Mouse (Mus musculus) retina, adult 2 months (tissue): ENCODE data around the gene Padi4.

Source experiments
- DNase-seq: peaks from one replicate; pipeline ENCODE4 v3.0.0-alpha.2; 2012; ENCODE audit warnings: low read depth, low spot score

The Padi4 gene

DNA sequence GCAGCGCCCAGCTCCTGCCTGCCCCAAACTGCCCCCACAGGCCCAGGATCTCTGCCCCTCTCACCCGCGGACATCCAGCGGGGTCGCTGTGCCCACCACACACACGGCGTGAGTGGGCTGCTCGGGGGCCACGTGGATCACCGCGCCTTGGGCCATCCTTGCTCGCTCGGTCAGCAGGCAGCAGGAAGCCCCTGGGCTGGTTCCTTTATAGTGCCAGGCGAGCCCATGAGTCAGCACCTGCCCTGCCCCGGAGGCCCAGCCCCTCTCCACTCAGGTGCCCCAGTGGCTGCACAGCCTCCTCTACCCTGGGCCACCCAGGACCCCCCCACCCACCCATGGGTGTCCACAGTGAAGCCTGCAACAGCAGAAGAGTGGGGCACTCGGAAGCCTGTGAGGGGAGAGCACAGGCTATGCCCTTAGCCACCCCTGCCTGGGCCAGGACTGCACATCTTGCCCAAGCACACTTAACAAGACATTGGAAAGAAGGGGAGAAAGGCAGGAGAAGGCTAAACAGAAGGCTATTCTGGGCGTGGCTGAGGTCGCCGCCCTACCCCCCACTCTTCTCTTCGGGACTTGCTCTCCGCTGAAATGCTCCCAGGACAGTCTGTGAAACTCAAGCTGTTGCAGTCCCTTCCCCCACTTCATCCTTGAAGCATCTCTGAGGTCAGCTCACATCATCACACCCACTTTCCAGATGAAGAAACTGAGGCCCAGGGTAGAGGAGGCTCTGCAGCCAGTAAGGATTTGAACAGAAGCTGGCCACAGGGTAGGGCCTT, at the start of gene Padi4:
Gene Padi4, minus strand, starts transcription at position 212 of the 776 bp plus-strand sequence.
- no peak for DNase-seq

- no peak for DNase-seq
Observed at GRCm38 (mm10) chr4:140821988-140822387, 48.0 kb upstream of the Padi4 start.

DNA sequence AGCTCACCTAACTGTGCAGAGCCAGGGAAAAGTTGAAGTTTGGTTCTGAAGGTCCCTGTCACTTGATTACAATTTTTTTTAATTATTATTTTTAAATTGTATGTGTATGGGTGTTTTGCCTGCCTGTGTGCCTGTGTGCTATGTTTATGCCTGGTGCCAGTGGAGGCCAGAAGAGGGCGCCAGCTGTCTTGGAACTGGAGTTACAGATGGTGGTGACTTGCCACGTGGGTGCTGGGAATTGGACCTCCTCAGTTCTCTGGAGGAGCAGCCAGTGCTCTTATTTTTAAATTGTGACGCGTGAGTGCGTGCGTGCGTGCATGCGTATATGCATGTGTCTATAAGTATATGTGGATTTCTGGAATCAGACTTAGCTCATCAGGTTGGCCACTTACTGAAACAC, 43.4 kb upstream of the Padi4 start:
- DNase-seq: no peak

GRCm38 (mm10) chr4:140815996-140816917, 42.2 kb upstream of the Padi4 start:
- no peak for DNase-seq

DNA sequence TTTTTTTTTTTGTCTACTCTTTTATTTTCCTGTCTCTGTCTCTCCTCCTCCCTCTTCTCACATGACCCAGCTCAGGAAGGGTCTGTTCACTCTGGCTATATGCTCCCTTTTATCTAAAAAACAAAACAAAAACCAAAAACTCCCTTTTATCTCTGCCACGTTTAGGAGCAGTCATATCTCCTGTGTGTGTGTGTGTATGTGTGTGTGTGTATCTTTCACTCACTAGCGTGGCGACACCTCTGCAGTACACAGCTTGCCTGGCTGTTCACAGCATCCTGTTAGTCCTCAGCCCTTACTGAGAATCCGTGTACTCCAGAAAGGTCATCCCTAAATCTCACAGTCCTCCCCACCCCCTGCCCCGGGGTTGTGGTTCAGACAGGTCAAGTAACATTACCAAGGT, 41.5 kb upstream of the Padi4 start:
- no peak for DNase-seq

DNA sequence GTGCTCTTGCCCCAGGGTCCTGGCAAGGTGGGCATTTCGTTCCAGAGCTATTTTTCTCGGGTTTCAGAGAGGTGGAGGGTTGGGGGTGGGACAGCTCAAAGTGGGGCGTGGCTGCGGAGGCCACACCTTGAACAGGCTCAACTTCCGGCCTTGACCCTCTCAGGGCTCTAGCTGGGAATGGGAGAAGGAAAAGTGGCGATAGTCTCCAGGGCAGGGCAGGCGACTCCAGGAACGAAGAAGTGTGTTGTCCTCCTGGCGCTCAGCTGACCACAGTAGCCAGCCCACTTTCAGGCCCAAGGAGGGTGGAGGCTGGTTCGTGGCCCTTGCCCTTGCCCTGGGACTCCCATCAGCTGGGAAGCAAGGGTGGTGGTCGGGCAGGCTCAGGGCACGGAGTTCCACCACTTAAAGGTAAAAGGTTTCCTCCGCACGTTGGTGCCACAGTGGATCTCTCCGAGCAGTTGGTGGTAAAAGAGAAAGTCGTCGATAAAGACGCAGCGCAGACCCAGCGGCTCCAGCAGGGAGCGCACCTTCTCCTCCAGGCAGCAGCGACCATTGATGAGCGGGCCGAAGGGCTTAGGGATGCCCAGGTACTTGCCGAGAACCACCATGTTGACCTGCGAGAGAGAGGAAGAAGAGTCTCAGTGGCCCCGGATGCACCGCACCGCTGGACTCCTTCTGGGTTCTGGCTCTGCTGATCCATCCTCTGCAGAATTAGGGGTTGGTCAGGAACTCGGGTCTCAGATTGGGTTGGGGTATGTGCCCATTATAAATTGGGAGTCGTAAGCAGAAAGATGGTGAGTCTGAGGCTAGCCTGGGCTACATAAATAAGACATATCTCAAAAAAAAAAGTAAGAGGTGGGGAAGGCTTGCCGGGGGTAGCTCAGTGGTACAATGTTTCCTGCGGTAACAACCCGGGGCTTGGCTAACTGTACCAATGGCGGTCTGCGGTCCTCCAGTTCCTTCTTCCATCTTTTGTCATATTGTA, 40.5 kb upstream of the Padi4 start:
- no peak for DNase-seq

DNA sequence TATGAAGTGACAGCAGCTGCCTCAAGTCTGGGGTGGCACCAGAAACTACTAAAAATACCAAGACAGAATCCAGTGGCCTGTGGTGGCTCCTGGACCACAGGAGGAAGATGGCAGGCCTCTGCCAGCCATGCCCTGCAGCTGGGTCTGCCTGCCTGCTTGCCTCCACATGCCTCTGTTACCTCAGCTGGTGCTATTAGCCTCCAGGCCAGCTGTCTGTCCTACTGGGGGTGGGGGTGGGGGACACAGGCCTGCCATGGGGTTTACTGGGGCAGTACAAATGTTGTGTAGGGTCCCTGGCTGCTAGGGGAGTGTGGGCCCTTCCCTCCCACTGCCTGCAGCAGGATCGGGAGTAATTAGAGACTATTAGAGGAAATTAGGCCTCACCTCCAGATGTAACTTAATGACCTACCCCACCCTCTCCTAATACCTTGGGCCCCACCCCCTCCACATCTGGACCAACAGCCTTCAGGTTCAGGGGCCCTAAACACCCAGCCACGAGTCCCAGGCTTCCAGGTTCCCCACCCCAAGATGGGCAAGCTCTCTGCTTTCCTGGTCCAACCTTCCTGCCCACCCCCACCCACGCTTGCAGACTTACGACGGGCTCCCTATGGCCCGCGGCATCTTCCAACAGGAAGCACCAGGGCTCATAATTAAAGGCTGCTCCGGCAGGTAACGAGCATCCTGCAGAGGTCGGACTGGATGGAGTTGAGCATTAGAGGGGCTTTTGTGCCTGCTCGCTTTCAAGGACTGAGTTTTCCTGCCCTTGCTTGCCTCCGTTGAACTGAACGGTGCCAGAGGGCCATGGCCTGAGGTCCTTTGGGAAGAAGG, 39.5 kb upstream of the Padi4 start:
- no peak for DNase-seq

GRCm38 (mm10) chr4:140812609-140813008, 38.6 kb upstream of the Padi4 start:
- DNase-seq: no peak

GRCm38 (mm10) chr4:140812191-140812590, 38.2 kb upstream of the Padi4 start:
- no peak for DNase-seq

- DNase-seq: no peak
Observed at GRCm38 (mm10) chr4:140810458-140811260, 36.6 kb upstream of the Padi4 start, which contains the start of gene Padi3. TSS of gene Padi3 (minus strand) at chr4:140810648.

- no peak for DNase-seq
Observed at GRCm38 (mm10) chr4:140809118-140809517, 35.1 kb upstream of the Padi4 start.

DNA sequence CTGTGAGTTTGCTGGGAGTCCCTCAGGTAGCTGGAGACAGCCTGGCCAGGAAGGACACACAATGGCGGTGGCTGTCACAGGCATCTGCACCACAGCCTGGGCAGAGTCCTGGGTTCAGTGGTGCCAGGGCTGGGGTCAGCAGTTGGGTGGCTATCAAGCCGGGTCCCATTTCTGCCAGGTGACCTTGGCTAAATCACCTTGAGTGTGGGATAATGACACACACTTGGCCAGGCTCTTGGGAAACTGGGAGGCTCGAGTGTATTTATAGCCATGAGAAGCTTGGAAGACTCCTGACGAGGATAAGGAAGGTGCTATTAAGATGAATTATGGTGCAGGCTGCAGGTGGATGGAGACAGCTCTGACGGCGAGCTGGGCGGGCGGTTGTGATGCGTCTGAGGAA, 30.6 kb upstream of the Padi4 start:
- DNase-seq: no peak

DNA sequence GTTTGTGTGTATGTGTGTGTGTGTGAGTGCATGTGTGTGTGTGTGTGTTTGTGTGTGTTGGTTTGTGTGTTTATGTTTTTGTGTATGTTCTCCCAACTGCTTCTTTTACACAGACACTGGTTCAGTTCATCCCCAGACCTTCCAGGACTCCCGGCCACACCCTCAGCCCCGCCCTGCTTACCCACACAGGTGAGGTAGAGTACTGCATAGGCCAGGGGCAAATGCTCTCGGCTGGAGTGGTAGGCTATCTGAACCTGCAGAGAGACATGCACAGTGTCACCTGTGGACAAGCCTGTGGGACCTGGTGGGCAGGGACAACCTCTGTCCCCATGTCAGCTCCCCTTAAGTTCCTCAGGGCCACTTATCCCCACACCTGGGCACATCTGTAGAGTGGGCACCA, 27.3 kb upstream of the Padi4 start:
- no peak for DNase-seq

DNA sequence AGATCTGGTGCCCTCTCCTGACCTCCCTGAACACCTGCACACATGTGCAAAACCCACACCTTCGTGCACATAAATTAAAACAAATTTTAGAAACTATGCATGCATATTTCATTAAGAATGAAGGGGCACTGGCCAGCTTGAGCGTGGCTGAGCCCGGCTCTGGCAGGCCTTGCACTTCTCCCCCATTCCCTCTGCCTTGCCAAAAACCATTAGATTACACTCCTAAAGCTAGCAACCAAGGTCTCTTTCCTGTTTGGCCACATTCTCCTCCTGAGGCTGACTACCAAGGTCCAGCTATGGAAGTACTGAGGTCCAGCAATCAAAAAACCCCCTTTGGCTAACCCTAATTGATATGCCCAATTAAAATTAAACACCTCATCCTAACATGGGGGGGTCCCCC, 22.8 kb upstream of the Padi4 start:
- DNase-seq: no peak

DNA sequence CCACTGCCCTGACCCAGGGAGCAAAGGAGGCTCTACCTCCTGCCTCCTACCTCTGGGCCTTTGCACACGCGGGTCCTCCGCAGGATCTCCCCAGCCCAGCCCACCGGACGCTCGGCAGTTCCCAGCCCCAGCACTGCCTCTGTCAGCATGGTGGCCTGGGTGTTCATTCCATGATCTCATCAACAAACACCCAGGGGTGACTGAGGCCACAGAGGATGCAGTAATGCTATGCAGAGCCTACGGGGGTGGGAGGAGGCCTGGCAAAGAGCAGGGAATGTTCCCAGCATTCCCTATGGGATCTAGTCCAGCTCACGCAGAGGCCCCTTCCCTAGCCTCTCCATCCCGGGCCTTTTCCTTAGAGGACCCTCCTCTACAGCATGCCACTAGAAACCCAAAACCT, 20.6 kb upstream of the Padi4 start:
- no peak for DNase-seq

DNA sequence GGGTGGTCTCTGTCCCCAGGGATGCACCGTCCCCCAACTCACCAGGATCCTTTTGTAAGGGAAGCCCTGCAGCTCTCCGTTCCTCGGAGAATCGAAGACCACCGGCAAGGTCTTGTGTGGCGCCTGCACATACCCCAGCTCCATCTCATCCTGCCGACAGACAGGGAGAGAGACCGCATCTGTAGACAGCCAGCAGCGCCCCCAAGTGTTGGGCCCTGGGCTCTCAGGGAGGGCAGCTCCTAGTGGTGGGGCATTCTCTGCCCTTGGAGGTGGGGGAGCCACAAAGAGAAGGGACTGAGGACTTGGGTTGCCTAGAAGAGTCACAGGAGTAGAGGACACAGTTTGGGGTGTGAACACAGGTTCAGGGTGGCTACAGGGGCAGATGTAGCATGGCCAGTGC, 19.8 kb upstream of the Padi4 start:
- DNase-seq: no peak

GRCm38 (mm10) chr4:140792584-140792983, 18.5 kb upstream of the Padi4 start:
- DNase-seq: no peak

DNA sequence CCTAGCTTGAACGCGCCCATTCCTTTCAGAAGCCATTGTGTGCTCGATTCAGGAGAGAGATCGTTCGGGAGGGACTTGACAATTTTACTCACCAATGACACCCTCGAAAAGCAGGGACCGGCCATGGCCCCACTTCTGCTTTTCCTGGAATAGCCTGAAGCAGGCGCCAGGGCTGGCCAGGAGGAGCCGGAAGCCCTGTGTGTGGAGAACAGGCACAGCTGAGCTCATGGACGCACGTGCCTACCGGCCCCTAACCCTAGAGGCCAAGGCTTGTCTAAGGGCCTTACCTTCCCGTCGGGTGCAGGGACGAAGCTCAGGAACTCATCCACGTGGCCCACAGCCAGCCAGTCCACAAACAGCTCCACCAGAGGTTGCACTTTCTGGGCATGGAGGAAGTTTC, 17.0 kb upstream of the Padi4 start:
- DNase-seq: no peak

DNA sequence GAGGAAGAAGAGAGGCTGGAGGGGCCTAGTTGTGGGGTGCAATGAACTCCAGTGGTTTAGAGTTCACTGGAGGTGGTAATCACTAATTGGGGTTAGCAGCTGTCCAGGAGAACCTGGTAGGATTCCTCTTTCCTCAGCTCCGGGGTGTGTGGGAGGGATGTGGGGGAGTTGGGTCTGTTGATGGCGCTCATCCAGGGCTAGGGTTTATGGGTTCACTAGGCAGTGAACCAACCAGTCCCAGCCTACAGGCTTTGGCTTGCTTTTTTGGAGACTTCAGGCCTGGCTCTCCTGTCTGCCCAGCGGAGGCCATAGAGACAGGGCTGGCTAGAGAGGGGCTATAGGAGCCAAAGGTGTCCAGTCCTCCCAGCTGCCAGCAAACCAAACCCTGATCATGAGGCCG, 15.9 kb upstream of the Padi4 start:
- DNase-seq: no peak

GRCm38 (mm10) chr4:140788983-140789382, 14.9 kb upstream of the Padi4 start:
- DNase-seq: peak; percentile 50
